Mouse (Mus musculus) 3134 (cell line): ENCODE measurements around the gene Ino80d.
"Not testable (repeated sequence)": the region's sequence is repeated elsewhere in the genome, so short reads cannot be mapped to it uniquely, and the experiment has no call there.

ENCODE experiments used
- DNase-seq: peaks from one replicate; pipeline ENCODE4 v3.0.0-alpha.2; 2011; ENCODE audit warnings: low spot score; ENCODE audit not compliant: insufficient read length; ENCODE audit errors: extremely low read depth

Gene Ino80d

DNA sequence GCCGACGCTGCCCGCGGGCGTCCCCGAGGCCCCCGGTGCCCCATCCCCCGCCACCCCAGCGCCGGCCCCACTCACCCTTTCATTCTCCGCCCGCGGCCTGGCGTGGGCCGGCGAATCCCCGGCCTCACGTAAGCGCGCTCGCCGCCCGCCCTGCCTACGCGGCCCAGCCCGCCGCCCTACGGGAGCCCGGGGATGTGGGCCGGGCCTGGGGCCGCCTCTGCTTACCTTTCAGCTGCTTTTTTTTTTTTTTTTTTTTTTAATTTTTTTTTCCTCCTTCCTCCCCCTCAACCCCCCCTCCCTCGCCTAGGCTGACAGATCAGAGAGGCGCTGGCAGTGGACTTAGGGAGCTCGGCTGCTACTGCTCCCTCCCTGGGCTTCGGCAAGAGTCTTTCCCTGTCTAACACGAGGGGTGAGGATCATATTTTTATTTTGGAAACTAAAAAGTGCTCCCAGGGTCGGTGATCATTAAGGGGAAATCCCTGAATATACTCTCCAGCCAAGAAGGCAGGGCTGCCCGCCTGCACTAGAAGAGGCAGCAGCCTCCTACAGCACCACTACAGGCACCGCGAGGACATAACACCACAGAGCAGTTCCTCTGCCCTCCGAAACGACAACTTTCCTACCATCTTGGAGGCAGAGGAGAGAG, at the start of gene Ino80d:
Ino80d (minus strand) TSS at position 532 of the 646 bp plus-strand sequence.
- DNase-seq: peak; percentile 80

DNA sequence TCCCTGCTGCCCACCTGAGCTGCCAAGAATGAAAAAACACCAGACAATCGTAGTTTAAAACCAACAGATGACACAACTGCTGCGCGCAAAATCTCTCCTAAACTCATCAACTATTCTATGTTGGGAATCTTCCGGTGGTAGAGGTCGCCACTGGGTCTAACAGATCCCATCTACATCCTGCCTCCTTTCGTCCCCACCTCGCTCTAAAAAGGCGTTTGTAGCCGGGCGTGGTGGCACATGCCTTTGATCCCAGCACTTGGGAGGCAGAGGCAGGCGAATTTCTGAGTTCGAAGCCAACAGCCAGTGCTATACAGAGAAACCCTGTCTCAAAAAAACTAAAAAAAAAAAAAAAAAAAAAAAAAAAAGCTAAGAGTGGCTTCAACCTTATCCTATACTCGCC, 25.8 kb upstream of the Ino80d start:
- DNase-seq: no peak

DNA sequence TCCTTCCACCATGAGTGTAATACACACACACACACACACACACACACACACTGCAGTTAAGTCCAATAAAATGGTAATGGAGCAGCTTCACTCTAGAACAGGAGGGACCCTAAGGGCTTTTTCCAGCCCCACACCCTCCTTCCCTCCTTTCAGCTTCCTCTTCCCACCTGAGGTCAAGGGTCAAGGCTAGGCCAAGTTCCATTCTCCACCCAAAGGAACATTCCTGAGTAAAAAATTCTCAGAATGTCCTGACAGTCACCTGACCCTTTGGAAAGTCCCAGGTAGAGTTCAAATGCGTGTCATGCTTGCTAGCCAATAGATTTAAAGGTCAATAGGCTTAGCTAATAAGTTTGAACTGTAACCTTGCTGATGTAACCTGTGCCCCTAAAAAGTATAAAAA, 24.1 kb upstream of the Ino80d start:
- DNase-seq: not testable (repeated sequence)

DNA sequence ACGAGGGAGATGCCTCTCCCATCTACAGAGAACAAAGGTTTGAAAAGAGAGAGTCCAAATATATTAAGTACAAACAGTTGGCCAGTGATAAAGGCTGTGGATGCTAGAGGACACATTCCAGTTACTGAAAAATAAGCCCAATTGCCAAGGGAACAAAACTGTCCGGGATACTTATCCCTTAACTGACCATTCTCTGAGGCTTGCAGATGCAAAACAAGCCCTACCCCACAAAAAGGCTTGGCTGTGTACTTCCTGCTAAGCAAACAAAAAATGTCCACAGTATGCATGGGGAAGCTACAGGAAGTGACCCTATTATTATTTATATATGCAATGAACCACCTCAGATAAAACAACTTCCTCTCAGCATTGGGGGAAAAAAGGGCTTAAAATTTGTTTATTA, 23.5 kb upstream of the Ino80d start:
- DNase-seq: no peak

DNA sequence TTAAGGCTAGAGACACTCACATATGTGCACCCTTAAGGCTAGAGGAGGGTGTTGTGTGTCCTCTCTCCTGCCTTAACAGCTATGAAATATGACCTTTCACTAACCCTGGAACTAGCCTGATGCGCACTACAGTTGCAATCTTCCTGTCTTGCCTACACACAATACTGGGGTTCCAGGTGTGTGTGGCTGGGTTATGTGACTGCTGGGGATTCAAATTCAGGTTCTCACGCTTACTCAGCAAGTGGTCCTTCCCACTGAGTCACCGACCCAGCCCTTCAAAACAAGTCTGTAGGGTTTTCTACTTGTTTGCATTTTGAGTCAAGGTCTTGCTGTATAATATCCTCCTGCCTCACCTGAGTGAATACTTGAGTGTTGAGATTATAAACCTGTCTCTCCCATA, 20.1 kb upstream of the Ino80d start:
- no peak for DNase-seq

DNA sequence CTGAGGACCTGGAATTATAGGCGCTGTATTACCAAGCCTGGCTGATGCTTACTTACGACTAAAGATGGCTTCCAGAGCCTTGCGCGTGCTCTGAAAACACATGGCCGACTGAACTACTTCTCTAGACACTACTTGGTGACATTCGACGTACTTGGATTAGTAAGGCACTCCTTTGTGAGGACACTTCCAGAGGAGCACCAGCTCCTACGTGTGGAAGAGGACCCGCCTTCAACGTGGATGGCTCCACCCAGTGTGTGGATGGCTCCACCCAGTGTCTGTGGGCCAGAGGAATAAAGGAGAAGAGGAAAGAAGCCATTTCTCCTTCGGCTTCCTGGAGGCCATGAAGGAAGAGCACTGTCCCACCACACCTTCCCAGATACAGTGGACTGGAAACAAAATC, 17.3 kb upstream of the Ino80d start:
- no peak for DNase-seq

DNA sequence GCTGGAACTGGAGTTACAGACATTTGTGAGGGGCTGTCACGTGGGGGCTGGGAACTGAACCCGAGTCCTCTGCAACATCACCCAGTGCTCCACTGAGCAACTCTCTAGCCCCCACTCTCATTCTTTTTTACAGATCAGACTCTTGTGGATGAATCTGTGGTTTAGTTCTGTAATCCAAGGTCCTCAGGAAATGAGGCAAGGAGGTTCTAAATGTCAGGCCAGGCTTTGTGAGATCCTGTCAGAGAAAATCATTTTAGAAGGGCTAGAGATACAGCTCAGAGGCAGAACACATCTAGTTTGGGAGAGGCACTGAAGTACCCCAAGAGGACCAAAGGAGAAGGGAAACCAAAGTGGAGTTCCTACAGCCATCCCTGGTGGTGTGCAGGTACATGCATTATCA, 16.4 kb upstream of the Ino80d start:
- DNase-seq: no peak

DNA sequence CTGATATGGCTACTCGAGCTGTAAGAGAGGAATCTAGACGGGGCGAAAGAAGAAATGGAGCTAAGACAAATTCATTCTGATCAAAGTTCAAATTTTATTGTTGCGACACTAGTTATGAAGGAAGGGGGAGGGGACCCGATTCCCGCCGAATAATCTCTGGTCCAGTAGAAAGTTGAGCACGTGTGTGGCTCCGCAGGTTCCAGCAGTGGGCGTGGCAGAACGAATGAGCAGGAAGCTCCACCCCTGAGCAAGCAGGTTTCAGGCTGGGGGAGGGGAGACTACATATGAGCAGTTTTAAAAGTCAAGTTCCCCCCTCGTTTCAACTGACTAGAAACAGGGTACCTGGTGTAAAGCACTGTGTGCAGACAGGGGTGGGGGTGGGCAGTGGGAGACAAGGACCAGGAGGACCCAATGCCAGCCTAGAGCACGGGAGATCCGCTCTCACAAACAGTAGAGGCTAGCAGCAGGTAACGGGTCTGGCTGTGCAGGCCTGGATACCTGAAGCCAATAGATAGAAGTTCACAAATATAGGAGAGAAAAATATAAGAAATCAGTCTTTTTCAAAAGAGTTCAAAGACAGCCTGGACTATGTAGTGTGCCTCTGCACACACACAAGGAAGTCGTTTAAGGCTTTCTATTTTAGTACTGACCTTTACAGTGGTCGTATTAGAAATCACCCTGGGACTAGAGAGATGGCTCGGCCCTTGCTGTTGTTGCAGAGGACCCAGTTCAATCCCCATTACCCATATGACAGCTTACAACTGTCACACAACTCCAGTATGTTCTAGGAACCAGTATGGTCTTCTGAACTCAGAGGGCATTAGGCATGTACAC, 15.6 kb upstream of the Ino80d start:
- DNase-seq: no peak

DNA sequence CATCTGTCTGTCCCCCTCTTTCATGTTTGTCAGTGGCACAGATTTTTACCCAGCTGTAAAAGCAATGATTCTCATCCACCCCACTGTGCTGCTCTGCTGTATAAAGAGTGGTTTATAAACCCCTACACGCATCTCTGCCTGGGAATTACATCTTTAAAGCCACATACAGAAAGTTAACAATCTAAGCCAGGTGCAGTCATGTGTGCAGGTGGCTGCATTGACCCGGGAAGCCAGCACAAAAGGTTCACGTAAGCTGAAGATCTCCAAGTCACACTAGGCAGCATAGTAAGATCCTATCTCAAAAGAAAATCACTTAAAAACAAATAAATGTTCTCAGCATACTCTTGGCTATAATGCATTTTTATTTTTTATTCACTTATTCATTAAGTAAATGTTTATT, 14.8 kb upstream of the Ino80d start:
- no peak for DNase-seq

DNA sequence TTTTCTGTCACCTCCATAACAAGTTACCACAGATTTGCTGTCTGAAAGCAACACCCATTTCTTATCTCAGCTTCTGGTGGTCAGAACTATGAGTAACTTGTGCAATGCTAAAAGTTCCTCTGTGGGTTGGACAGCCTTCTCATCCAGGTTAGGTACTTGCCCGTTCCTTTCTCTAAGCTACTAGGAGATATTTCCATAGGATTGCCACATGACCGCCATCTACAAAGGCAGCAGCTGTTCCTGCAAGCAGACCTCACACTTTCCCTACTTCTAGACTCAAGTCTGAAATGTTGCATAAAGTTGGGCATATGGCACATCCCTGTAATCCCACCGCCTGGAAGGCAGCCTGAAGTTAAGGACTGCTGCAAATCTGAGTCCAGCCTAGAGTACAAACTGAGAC, 11.7 kb upstream of the Ino80d start:
- no peak for DNase-seq

DNA sequence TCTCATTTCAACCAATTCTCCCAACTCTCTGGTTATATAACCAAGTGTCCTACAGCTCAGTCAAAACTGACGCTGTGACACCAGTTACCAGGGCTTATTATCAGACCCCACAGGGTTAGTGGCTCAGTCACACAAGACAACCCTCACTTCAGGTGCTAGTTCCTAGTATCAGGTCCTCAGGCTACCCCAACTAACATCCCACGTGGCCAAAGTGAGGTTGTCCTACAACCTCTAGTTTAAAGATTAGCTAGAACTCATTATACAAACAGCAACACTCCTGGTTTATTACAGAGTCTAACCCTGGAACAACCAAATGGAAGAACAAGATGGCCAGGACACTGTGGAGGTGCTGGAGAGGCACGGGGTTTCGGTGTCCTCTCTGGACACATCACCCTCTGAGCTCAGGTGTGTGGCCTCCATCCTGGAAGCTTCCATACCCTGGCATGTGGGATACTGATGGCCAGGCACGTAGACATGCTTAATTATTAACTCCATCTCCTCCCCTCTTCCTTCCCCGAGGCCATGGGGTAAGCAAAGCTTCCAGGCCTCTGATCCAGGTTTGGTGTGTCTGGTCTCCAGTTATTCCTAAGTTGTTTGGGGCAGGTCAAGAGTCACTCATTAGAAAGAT, 9.5 kb upstream of the Ino80d start:
- no peak for DNase-seq

DNA sequence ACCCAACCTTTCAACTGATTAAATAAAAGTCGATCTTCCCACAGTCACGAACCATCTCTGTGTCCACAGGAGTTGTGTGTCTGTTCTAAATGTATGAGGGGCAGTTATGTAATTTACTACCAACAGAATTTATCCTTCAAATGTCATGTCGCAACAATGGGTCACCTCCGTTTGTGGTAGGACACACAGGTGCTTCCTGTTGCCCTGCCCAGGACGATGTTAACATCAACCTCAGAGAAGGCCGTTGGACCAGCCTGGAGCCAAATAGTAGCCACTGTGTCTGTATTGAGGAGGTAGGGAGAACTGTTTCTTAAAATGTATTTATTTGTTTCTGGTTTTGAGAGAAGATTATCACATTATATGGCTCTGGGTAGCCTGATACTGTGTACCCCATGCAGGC, 7.5 kb upstream of the Ino80d start:
- DNase-seq: no peak

DNA sequence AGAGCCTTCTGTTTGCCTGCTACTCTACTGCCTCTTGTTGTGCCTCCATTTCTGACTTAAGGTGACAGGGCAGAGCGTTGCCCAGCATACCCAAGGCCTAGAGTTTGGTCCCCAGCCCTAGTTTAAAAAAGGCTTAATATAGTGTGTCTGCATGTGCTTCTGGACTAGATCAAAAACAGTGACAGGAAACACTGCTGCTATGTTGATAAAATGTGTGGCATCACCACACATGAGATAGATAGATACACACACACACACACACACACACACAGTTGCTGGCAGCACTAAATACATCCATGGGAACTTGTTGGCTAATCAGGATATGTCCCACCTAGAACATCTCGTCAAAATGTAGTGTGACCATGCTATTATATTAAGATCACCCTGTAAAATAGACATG, 5.9 kb upstream of the Ino80d start:
- no peak for DNase-seq

DNA sequence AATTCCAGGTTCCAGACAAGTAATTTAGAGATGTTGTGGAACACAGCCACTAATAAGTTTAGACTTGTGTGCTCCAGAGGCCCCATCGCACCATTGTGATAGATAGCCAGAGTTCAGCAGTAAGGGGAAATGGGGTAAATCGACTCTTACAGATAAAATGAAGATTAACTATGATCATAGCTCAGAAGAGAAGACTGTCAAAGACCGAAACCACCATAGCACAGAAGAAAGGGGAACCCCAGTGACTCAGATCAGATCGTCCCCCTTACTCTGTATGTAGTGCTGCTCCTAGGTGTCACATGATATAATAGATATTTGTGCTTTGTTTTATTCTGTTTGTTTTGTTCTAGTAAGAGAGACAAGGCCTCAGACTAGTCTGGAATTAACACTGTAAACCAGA, 5.2 kb upstream of the Ino80d start:
- no peak for DNase-seq

DNA sequence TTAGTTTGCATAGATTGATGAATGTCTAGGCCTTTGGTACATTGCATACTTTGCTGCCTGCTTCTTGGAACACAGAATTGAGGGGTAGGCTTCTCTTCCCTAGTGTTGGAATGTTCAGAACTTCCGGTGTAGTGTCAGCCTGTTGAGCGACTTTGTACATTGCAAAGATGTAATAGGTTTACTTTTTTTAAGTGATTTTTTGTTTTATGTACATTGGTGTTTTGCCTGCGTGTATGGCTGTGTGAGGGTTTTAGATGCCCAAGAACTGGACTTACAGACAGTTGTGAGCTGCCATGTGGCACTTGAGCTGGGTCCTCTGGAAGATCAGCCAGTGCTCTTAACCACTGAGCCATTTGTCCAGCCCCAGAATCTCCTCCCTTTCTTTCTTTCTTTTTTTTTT, 1.1 kb upstream of the Ino80d start:
- peak; percentile 22 for DNase-seq

DNA sequence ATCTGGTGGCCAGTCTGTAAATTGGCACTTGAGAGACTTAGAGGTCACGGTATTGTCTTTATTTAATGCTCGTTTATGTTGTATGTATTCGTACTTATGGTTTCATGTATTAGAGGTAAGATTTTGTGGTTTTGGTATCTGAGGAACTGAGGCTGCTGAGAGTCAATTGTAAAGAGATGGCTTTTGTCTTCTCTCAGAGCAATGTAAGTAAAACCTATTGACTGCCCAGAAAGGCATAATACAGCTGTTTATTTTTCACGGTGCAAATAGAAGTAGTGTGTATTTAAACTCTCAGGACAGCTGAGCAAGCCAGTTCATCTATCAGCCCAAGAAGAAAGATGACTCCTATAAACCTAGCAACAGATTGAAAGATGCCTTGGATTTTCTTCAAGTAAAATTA, 629 bp upstream of the Ino80d start:
- DNase-seq: no peak

DNA sequence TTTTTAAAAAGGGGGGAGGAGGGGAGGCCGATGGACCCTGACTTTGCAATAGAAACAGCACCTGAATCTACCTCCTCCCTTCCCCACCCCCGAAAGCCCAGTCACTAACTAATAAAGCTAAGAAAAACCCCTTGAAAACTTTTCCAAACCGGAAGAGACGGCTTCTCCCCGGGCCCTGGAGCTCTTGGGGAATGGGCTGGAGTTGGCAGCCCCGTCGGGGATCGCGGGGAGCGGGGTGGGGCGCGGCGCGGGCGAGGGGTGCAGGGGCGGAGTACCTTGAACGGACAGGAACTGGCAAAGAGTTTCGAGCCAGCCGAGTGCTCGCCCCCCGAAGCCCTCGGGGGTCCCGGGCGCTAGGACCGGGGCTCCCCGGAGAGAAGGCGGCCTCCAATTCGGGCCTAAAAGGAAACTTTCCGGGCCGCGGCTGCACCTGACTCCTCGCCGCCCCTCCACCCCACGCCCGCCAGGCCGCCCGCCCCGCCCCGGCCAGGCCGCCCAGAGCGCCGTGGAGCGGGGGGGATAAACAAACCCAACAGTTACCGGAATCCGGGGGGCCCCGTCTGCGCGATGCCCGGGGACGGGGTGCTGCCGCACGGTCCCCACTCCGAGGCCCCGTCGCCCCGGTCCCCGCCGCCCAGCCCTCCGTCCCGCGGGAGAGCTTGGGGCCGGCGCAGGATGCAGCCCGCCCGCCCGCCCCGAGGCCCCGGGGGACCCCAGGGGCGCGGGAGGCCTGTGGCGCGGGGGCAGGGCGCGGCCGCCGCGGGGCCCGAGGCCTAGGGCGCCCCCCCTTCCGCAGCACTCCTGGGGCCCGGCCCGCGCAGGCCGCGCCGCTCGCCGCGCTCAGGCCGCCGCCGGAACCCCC, 962 bp downstream of the Ino80d start:
- DNase-seq: peak; percentile 64

DNA sequence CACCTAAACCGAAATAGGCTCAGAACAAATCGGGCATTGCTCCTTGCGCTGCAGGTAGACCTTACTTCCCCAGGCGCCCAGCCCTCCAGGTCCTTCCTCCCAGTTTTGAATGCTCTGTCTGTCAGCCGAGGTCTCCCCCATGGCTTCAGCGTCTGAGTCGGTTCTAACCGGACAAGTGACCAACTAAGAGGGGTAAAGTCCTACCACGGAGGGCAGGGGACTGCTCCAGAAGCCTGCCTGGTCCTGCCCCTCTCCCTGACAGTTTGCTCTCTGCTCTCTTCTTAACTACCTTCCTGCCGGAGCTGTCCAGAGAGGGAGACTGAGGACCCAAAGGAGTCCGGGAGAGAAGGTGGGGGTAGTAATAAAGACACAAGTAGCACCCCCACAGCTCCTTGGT, 1.6 kb downstream of the Ino80d start:
- DNase-seq: peak; percentile 60

DNA sequence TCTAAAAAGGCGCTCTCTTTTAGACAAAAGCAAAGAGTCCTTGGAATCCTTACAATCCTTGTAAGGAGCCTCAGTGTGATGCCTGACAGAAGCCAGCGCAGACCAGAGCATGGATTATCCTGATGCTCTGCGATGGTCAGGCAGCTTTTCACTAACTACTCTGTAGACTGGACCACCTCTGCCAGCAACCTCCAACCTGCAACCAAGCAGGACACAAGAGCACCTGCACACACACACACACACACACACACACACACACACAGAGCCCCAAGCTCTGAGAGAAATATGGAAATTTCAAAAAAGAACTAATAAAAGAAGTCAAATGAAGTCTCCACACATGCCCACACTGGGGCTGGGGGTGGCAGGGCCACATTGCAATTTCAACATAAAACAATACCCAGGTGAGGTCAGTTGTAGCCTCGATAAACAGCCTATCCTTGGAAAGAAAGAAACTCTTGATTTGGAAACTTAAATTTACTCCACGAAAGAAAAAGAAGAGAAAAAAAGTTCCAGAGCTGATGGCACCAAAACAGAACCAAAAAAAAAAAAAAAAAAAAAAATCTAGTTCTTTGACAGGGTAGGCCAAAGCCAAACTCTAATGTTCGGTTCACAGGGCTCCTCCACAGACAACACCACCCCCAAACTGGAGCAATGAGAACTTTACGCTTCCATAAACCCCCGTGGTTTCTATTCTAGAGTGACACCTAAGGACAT, 2.2 kb downstream of the Ino80d start:
- DNase-seq: no peak

DNA sequence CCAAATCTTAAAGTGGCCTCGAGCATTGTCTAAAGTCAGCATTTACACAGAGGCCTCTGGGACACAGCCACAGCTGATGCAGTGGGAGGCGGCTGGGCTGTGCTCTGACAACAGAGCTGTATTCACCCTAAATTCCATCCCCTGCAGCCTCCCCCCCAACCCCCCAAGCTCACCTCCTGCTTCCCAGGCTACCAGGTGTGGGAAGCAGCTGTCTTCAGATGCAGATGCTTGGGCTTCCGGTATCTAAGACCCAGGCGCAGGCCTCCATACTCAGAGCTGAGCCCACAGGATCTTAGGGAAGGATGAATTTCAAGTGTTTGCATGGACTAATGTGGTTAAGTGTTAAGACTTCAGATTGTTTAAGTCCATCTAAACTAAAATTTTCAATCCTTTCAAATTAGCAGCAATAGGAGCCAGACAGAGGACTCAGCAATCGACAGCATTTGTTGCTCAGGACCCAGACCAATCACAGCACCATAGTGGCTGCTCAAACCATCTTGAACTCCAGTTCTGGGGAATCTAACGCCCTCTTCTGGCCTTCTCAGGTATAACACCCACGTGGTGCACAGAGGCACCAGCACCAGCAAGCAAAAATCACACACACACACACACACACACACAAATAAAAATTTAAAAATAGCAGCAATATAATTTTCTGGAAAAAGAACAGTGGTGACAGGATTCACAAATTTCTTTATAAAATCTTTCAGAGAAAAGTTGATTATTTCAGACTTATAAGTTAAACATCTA, 3.8 kb downstream of the Ino80d start:
- no peak for DNase-seq
